Mouse (Mus musculus) midbrain, embryonic 11.5 days (tissue): ENCODE results near the gene Micu1. TPM values are rescaled to one million over a fixed set of nuclear protein-coding genes. Genes with fewer than 3 reads are reported as not detected.

Experiments
- ATAC-seq: fragments of 200-750 bp; cut with Nextera tagmentation; 2 replicates; pipeline ENCODE4 v1.8.0; 2017; ENCODE audit warnings: moderate TSS enrichment, moderate library complexity; ENCODE audit not compliant: low FRiP score
- DNase-seq: peaks from one replicate; pipeline ENCODE4 v3.0.0; 2015; ENCODE audit warnings: low spot score; ENCODE audit errors: missing footprints
- H3K27ac ChIP-seq: fragments of 300-500 bp; sonication (generic); 2 replicates; pipeline ENCODE4 v1.5.1; 2014; ENCODE audit warnings: low read depth, low read length
- H3K27me3 ChIP-seq: fragments of 300-500 bp; sonication (generic); 2 replicates; pipeline ENCODE4 v1.6.1; 2014; ENCODE audit warnings: mild to moderate bottlenecking, low read length, moderate library complexity, mixed read lengths; ENCODE audit not compliant: control insufficient read depth, insufficient read depth
- H3K36me3 ChIP-seq: fragments of 300-500 bp; sonication (generic); 2 replicates; pipeline ENCODE4 v1.6.1; 2014; ENCODE audit warnings: mild to moderate bottlenecking, low read length, moderate library complexity, mixed read lengths; ENCODE audit not compliant: control insufficient read depth, insufficient read depth
- H3K4me1 ChIP-seq: fragments of 300-500 bp; sonication (generic); 2 replicates; pipeline ENCODE4 v1.6.1; 2014; ENCODE audit warnings: low read length; ENCODE audit not compliant: control insufficient read depth, insufficient read depth
- H3K4me2 ChIP-seq: fragments of 300-500 bp; sonication (generic); 2 replicates; pipeline ENCODE4 v1.6.1; 2014; ENCODE audit warnings: mild to moderate bottlenecking, moderate library complexity
- H3K4me3 ChIP-seq: fragments of 300-500 bp; sonication (generic); 2 replicates; pipeline ENCODE4 v1.5.1; 2014; ENCODE audit warnings: low read depth, low read length
- H3K9ac ChIP-seq: fragments of 300-500 bp; sonication (generic); 2 replicates; pipeline ENCODE4 v1.6.1; 2014; ENCODE audit warnings: low read length
- H3K9me3 ChIP-seq: fragments of 300-500 bp; sonication (generic); 2 replicates; pipeline ENCODE4 v1.6.1; 2016; ENCODE audit warnings: low read length; ENCODE audit not compliant: control insufficient read depth
- WGBS: fragments of 180-500 bp; shearing (Covaris S2); extraction: QIAGEN DNeasy Blood & Tissue Kit; methylation state at CpG from one replicate; pipeline ENCODE4 v1.1.7; 2014; 5-methylcytosine and 5-hydroxymethylcytosine counted together
- polyA plus RNA-seq: library from polyadenylated mRNA; unstranded; fragments of >200 nt; fragmentation: Nextera tagmentation; extraction: Ambion mirVana; gene quantifications from 2 replicates; pipeline ENCODE4 v1.2.1, GENCODE M21; 2014

Micu1 gene
- polyA plus RNA-seq, 1 experiment from 2014 or later: 57.0 TPM

- Histone ChIP-seq H3K9ac (no peak overlapping the region), H3K4me2 (no peak overlapping the region), H3K9me3 (no peaks in the 10 kb centered on the region), H3K27ac (no peak overlapping the region), H3K4me3 (no peak overlapping the region), H3K36me3 (no peaks in the 10 kb centered on the region), H3K27me3 (no peaks in the 10 kb centered on the region), H3K4me1 (peaks cover 5% of the 10 kb centered on the region)
- ATAC-seq: no peak
- 89% methylated on average over 12 of the region's 12 CpGs for WGBS
- no peak for DNase-seq
These were observed 98.7 kb downstream of the Micu1 start for GRCm38 (mm10) chr10:59800826-59801501.

GRCm38 (mm10) chr10:59808677-59809076, 106.4 kb downstream of the Micu1 start:
- H3K4me3 ChIP-seq: no peak overlapping the region
- H3K4me2 ChIP-seq: no peak overlapping the region
- H3K27me3 ChIP-seq: no peaks in the 10 kb centered on the region
- H3K27ac ChIP-seq: no peak overlapping the region
- no peak overlapping the region for H3K9ac ChIP-seq
- no peaks in the 10 kb centered on the region; the same call in 1 of the 2 replicates for H3K4me1 ChIP-seq
- no peak for DNase-seq
- no peaks in the 10 kb centered on the region for H3K9me3 ChIP-seq
- no peak for ATAC-seq
- WGBS: 95% methylated on average over 4 of the region's 4 CpGs
- H3K36me3 ChIP-seq: no peaks in the 10 kb centered on the region

GRCm38 (mm10) chr10:59809991-59810574, 107.8 kb downstream of the Micu1 start:
- no peak overlapping the region for H3K4me2 ChIP-seq
- H3K9ac ChIP-seq: no peak overlapping the region
- no peak overlapping the region for H3K4me3 ChIP-seq
- no peaks in the 10 kb centered on the region for H3K36me3 ChIP-seq
- H3K9me3 ChIP-seq: no peaks in the 10 kb centered on the region
- no peak for ATAC-seq
- H3K27me3 ChIP-seq: no peaks in the 10 kb centered on the region
- no peak overlapping the region for H3K27ac ChIP-seq
- DNase-seq: no peak
- no peaks in the 10 kb centered on the region; the same call in 1 of the 2 replicates for H3K4me1 ChIP-seq
- WGBS: 79% methylated on average over 4 of the region's 4 CpGs

- H3K4me2 ChIP-seq: no peak overlapping the region
- DNase-seq (peak; percentile 92), ATAC-seq (peak; percentile 40; the same call in 1 of the 2 replicates)
- no peaks in the 10 kb centered on the region; the same call in 1 of the 2 replicates for H3K4me1 ChIP-seq
- WGBS: 24% methylated on average over 13 of the region's 13 CpGs
- H3K9ac ChIP-seq: no peak overlapping the region
- H3K9me3 ChIP-seq: no peaks in the 10 kb centered on the region
- no peak overlapping the region for H3K4me3 ChIP-seq
- no peaks in the 10 kb centered on the region for H3K36me3 ChIP-seq
- no peak overlapping the region for H3K27ac ChIP-seq
- H3K27me3 ChIP-seq: no peaks in the 10 kb centered on the region
These were observed 110.7 kb downstream of the Micu1 start for GRCm38 (mm10) chr10:59812939-59813338.

- no peaks in the 10 kb centered on the region; the same call in 1 of the 2 replicates for H3K4me1 ChIP-seq
- DNase-seq (no peak), ATAC-seq (no peak)
- H3K27ac ChIP-seq: no peak overlapping the region
- H3K9ac ChIP-seq: no peak overlapping the region
- no peaks in the 10 kb centered on the region for H3K9me3 ChIP-seq
- no peak overlapping the region for H3K4me3 ChIP-seq
- no peaks in the 10 kb centered on the region for H3K27me3 ChIP-seq
- H3K36me3 ChIP-seq: no peaks in the 10 kb centered on the region
- 95% methylated on average over 9 of the region's 9 CpGs for WGBS
- H3K4me2 ChIP-seq: no peak overlapping the region
These were observed 111.5 kb downstream of the Micu1 start for GRCm38 (mm10) chr10:59813759-59814158.

- DNase-seq (no peak), ATAC-seq (no peak)
- no peaks in the 10 kb centered on the region; the same call in 1 of the 2 replicates for H3K4me1 ChIP-seq
- no peak overlapping the region for H3K27ac ChIP-seq
- no peak overlapping the region for H3K9ac ChIP-seq
- H3K4me2 ChIP-seq: no peak overlapping the region
- WGBS: 78% methylated on average over 7 of the region's 7 CpGs
- no peaks in the 10 kb centered on the region for H3K9me3 ChIP-seq
- H3K36me3 ChIP-seq: no peaks in the 10 kb centered on the region
- no peaks in the 10 kb centered on the region for H3K27me3 ChIP-seq
- no peak overlapping the region for H3K4me3 ChIP-seq
These were observed 112.4 kb downstream of the Micu1 start for GRCm38 (mm10) chr10:59814505-59815155.

- Histone ChIP-seq H3K9me3 (no peaks in the 10 kb centered on the region), H3K4me3 (no peak overlapping the region), H3K4me1 (no peaks in the 10 kb centered on the region; the same call in 1 of the 2 replicates), H3K27me3 (no peaks in the 10 kb centered on the region), H3K36me3 (no peaks in the 10 kb centered on the region), H3K9ac (no peak overlapping the region), H3K4me2 (no peak overlapping the region), H3K27ac (no peak overlapping the region)
- ATAC-seq (no peak), DNase-seq (no peak)
- 89% methylated on average over 6 of the region's 6 CpGs for WGBS
These were observed 114.3 kb downstream of the Micu1 start for GRCm38 (mm10) chr10:59816569-59816968.

- Histone ChIP-seq H3K4me1 (peaks cover 3% of the 10 kb centered on the region; the same call in 1 of the 2 replicates), H3K9me3 (no peaks in the 10 kb centered on the region), H3K9ac (no peak overlapping the region), H3K4me2 (no peak overlapping the region), H3K27ac (no peak overlapping the region), H3K27me3 (no peaks in the 10 kb centered on the region), H3K36me3 (no peaks in the 10 kb centered on the region), H3K4me3 (no peak overlapping the region)
- WGBS: 55% methylated on average over 2 of the region's 2 CpGs
- ATAC-seq (no peak), DNase-seq (no peak)
These were observed 115.3 kb downstream of the Micu1 start for GRCm38 (mm10) chr10:59817528-59817927.

GRCm38 (mm10) chr10:59817991-59818390, 115.7 kb downstream of the Micu1 start:
- H3K27ac ChIP-seq: no peak overlapping the region
- H3K4me2 ChIP-seq: no peak overlapping the region
- H3K4me3 ChIP-seq: no peak overlapping the region
- no peaks in the 10 kb centered on the region for H3K36me3 ChIP-seq
- ATAC-seq: no peak
- H3K9ac ChIP-seq: no peak overlapping the region
- WGBS: 93% methylated on average over 8 of the region's 8 CpGs
- no peaks in the 10 kb centered on the region for H3K27me3 ChIP-seq
- peaks cover 3% of the 10 kb centered on the region; the same call in 1 of the 2 replicates for H3K4me1 ChIP-seq
- no peak for DNase-seq
- H3K9me3 ChIP-seq: no peaks in the 10 kb centered on the region
